Mouse (Mus musculus) forebrain, postnatal 0 days (tissue): Measurements from ENCODE around the gene Pip5k1c. TPM values are rescaled to one million over a fixed set of nuclear protein-coding genes. Genes with fewer than 3 reads are reported as not detected.

Experiments used
- ATAC-seq: fragments of 200-750 bp; cut with Nextera tagmentation; 2 replicates; pipeline ENCODE4 v1.8.0; 2017; ENCODE audit warnings: mild to moderate bottlenecking, moderate library complexity
- DNase-seq: peaks from one replicate; pipeline ENCODE4 v3.0.0-alpha.2; 2015
- H3K27ac ChIP-seq: fragments of 300-500 bp; sonication (generic); 2 replicates; pipeline ENCODE4 v1.5.1; 2014; ENCODE audit warnings: low read depth, mild to moderate bottlenecking, antibody characterized with exemption, low read length, moderate library complexity, mixed read lengths
- H3K27me3 ChIP-seq: fragments of 300-500 bp; sonication (generic); 2 replicates; pipeline ENCODE4 v1.6.1; 2014; ENCODE audit warnings: mild to moderate bottlenecking, low read length, mixed read lengths; ENCODE audit not compliant: insufficient read depth
- H3K36me3 ChIP-seq: fragments of 300-500 bp; sonication (generic); 2 replicates; pipeline ENCODE4 v1.6.1; 2014; ENCODE audit warnings: mild to moderate bottlenecking, moderate library complexity; ENCODE audit not compliant: insufficient read depth
- H3K4me1 ChIP-seq: fragments of 300-500 bp; sonication (generic); 2 replicates; pipeline ENCODE4 v1.6.1; 2014; ENCODE audit warnings: antibody characterized with exemption; ENCODE audit not compliant: insufficient read depth
- H3K4me2 ChIP-seq: fragments of 300-500 bp; sonication (generic); 2 replicates; pipeline ENCODE4 v1.6.1; 2014; ENCODE audit warnings: low read depth, mild to moderate bottlenecking, moderate library complexity
- H3K4me3 ChIP-seq: fragments of 300-500 bp; sonication (generic); 2 replicates; pipeline ENCODE4 v1.5.1; 2014; ENCODE audit warnings: low read depth, low read length, mixed read lengths
- H3K9ac ChIP-seq: fragments of 300-500 bp; sonication (generic); 2 replicates; pipeline ENCODE4 v1.6.1; 2014; ENCODE audit warnings: mild to moderate bottlenecking
- H3K9me3 ChIP-seq: fragments of 300-500 bp; sonication (generic); 2 replicates; pipeline ENCODE4 v1.6.1; 2016; ENCODE audit warnings: low read length
- CTCF ChIP-seq: sonication (generic); IDR thresholded peaks from 2 replicates; pipeline ENCODE4 v1.5.1; 2016; ENCODE audit warnings: antibody characterized with exemption, control low read depth, low read depth
- WGBS: fragments of 180-500 bp; shearing (Covaris S2); extraction: QIAGEN DNeasy Blood & Tissue Kit; methylation state at CpG from one replicate; pipeline ENCODE4 v1.1.7; 2014; 5-methylcytosine and 5-hydroxymethylcytosine counted together
- polyA plus RNA-seq: library from polyadenylated mRNA; unstranded; fragments of >200 nt; fragmentation: Nextera tagmentation; extraction: Ambion mirVana; gene quantifications from 2 replicates; pipeline ENCODE4 v1.2.1, GENCODE M21; 2015
- total RNA-seq: library from RNA; depleted of rRNA; stranded (reverse); fragments of >200 nt; gene quantifications from 2 replicates; pipeline ENCODE4 v1.2.3, GENCODE M21; 2014

The Pip5k1c gene
- total and polyA plus RNA-seq, 2 experiments from 2014 or later: 130 to 229 TPM

GRCm38 (mm10) chr10:81297246-81297645, 4.5 kb downstream of the Pip5k1c start:
- no peak overlapping the region for H3K9ac ChIP-seq
- no peak for DNase-seq
- H3K36me3 ChIP-seq: 0 out of 2 replicates have a peak, but pooled peaks cover 4% of the 10 kb centered on the region
- no peaks in the 10 kb centered on the region for H3K27me3 ChIP-seq
- H3K4me1 ChIP-seq: peaks cover 10% of the 10 kb centered on the region
- no peak for TF ChIP-seq CTCF
- H3K4me2 ChIP-seq: no peak overlapping the region
- WGBS: 87% methylated on average over 6 of the region's 6 CpGs
- H3K9me3 ChIP-seq: no peaks in the 10 kb centered on the region
- no peak overlapping the region for H3K27ac ChIP-seq
- no peak for ATAC-seq
- no peak overlapping the region for H3K4me3 ChIP-seq

- H3K9ac ChIP-seq: no peak overlapping the region
- DNase-seq (no peak), ATAC-seq (no peak)
- no peak overlapping the region for H3K27ac ChIP-seq
- no peak for TF ChIP-seq CTCF
- no peaks in the 10 kb centered on the region for H3K27me3 ChIP-seq
- H3K4me2 ChIP-seq: no peak overlapping the region
- no peaks in the 10 kb centered on the region for H3K9me3 ChIP-seq
- H3K4me3 ChIP-seq: no peak overlapping the region
- 0 out of 2 replicates have a peak, but pooled peaks cover 4% of the 10 kb centered on the region for H3K36me3 ChIP-seq
- H3K4me1 ChIP-seq: peaks cover 10% of the 10 kb centered on the region
- WGBS: 80% methylated on average over 10 of the region's 10 CpGs
Observed at GRCm38 (mm10) chr10:81297845-81298244, 5.1 kb downstream of the Pip5k1c start.

GRCm38 (mm10) chr10:81298369-81299100, 5.8 kb downstream of the Pip5k1c start:
- H3K36me3 ChIP-seq: 0 out of 2 replicates have a peak, but pooled peaks cover 4% of the 10 kb centered on the region
- peaks cover 10% of the 10 kb centered on the region for H3K4me1 ChIP-seq
- no peak for TF ChIP-seq CTCF
- no peak overlapping the region for H3K4me3 ChIP-seq
- no peak overlapping the region for H3K4me2 ChIP-seq
- no peaks in the 10 kb centered on the region for H3K9me3 ChIP-seq
- H3K9ac ChIP-seq: no peak overlapping the region
- H3K27me3 ChIP-seq: no peaks in the 10 kb centered on the region
- no peak for ATAC-seq
- no peak for DNase-seq
- peak overlapping the region; percentile 21; the same call in 1 of the 2 replicates for H3K27ac ChIP-seq
- WGBS: 94% methylated on average over 17 of the region's 17 CpGs

- Histone ChIP-seq H3K4me2 (no peak overlapping the region), H3K9me3 (no peaks in the 10 kb centered on the region), H3K9ac (no peak overlapping the region), H3K27me3 (no peaks in the 10 kb centered on the region), H3K27ac (no peak overlapping the region), H3K4me3 (no peak overlapping the region), H3K36me3 (0 out of 2 replicates have a peak, but pooled peaks cover 4% of the 10 kb centered on the region), H3K4me1 (peaks cover 2% of the 10 kb centered on the region)
- WGBS: 94% methylated on average over 14 of the region's 14 CpGs
- ATAC-seq: no peak
- no peak for DNase-seq
- no peak for TF ChIP-seq CTCF
Observed at GRCm38 (mm10) chr10:81299585-81300351, 7.0 kb downstream of the Pip5k1c start.

- no peak for ATAC-seq
- no peak for TF ChIP-seq CTCF
- no peak overlapping the region for H3K4me2 ChIP-seq
- no peak overlapping the region for H3K9ac ChIP-seq
- H3K9me3 ChIP-seq: no peaks in the 10 kb centered on the region
- WGBS: 83% methylated on average over 9 of the region's 9 CpGs
- no peaks in the 10 kb centered on the region; the same call in 1 of the 2 replicates for H3K4me1 ChIP-seq
- no peak overlapping the region for H3K27ac ChIP-seq
- no peak overlapping the region for H3K4me3 ChIP-seq
- no peaks in the 10 kb centered on the region for H3K27me3 ChIP-seq
- DNase-seq: no peak
- H3K36me3 ChIP-seq: peaks cover 4% of the 10 kb centered on the region; the same call in 1 of the 2 replicates
Observed at GRCm38 (mm10) chr10:81300352-81300907, 7.7 kb downstream of the Pip5k1c start.

- Histone ChIP-seq H3K9me3 (no peaks in the 10 kb centered on the region), H3K4me3 (no peak overlapping the region), H3K27ac (no peak overlapping the region), H3K4me2 (no peak overlapping the region), H3K9ac (no peak overlapping the region), H3K36me3 (peaks cover 13% of the 10 kb centered on the region), H3K27me3 (no peaks in the 10 kb centered on the region), H3K4me1 (no peaks in the 10 kb centered on the region; the same call in 1 of the 2 replicates)
- ATAC-seq (no peak), DNase-seq (no peak)
- no peak for TF ChIP-seq CTCF
- WGBS: 81% methylated on average over 9 of the region's 9 CpGs
Observed at GRCm38 (mm10) chr10:81301321-81301720, 8.6 kb downstream of the Pip5k1c start.
